Mouse (Mus musculus) CH12.LX (cell line): ENCODE results near the gene Daam1.

Source experiments
- CHD2 ChIP-seq: IDR thresholded peaks from 2 replicates; pipeline ENCODE4 v1.6.1; 2011; ENCODE audit warnings: low read length, improper control_type of control experiment
- CTCF ChIP-seq, 2 experiments: IDR thresholded peaks in 1 of 2; conservative IDR thresholded peaks in 1 of 2; 2 replicates each; pipeline ENCODE4 v1.5.1; 2011 to 2012; ENCODE audit warnings: low read depth in 2 of 2, low read length in 2 of 2, improper control_type of control experiment in 1 of 2, inconsistent platforms in 1 of 2, mild to moderate bottlenecking in 1 of 2, moderate library complexity in 1 of 2
- ETS1 ChIP-seq: conservative IDR thresholded peaks from 2 replicates; pipeline ENCODE4 v1.6.1; 2012; ENCODE audit warnings: low read depth, mild to moderate bottlenecking, inconsistent platforms, low read length, improper control_type of control experiment, moderate library complexity
- JUND ChIP-seq: conservative IDR thresholded peaks from 2 replicates; pipeline ENCODE4 v1.6.1; 2011; ENCODE audit warnings: low read depth, low read length, improper control_type of control experiment
- MAZ ChIP-seq: IDR thresholded peaks from 2 replicates; pipeline ENCODE4 v1.6.1; 2012; ENCODE audit warnings: low read depth, mild to moderate bottlenecking, inconsistent platforms, low read length, improper control_type of control experiment, moderate library complexity
- MXI1 ChIP-seq: IDR thresholded peaks from 2 replicates; pipeline ENCODE4 v1.6.1; 2011; ENCODE audit warnings: mild to moderate bottlenecking, low read depth, low read length, improper control_type of control experiment
- MYC ChIP-seq: IDR thresholded peaks from 2 replicates; pipeline ENCODE4 v1.6.1; 2011; ENCODE audit warnings: low read depth, mild to moderate bottlenecking, improper control_type of control experiment, low read length
- POLR2A ChIP-seq: IDR thresholded peaks from 2 replicates; pipeline ENCODE4 v1.6.1; 2011; ENCODE audit warnings: low read depth, mild to moderate bottlenecking, improper control_type of control experiment, low read length
- POLR2AphosphoS2 ChIP-seq: IDR thresholded peaks from 2 replicates; pipeline ENCODE4 v1.6.1; 2011; ENCODE audit warnings: low read depth, low read length, improper control_type of control experiment
- TCF12 ChIP-seq: IDR thresholded peaks from 2 replicates; pipeline ENCODE4 v1.6.1; 2014; ENCODE audit warnings: low read depth, mild to moderate bottlenecking, inconsistent platforms, low read length, improper control_type of control experiment
- UBTF ChIP-seq: IDR thresholded peaks from 2 replicates; pipeline ENCODE4 v1.6.1; 2012; ENCODE audit warnings: low read depth, mild to moderate bottlenecking, inconsistent platforms, low read length, improper control_type of control experiment, moderate library complexity
- ZC3H11A ChIP-seq: IDR thresholded peaks from 2 replicates; pipeline ENCODE4 v1.6.1; 2012; ENCODE audit warnings: low read depth, mild to moderate bottlenecking, inconsistent platforms, low read length, improper control_type of control experiment

- no peak for TF ChIP-seq ZC3H11A
- no peak for TF ChIP-seq MAZ
- TF ChIP-seq UBTF: no peak
- no peak for TF ChIP-seq CTCF (conservative IDR thresholded peaks at IDR 0.05 in 1 of 2, IDR thresholded peaks at IDR 0.05 in 1 of 2; ENCODE audit: low read depth in 2 of 2, low read length in 2 of 2)
- TF ChIP-seq JUND: no peak
- no peak for TF ChIP-seq POLR2A
- TF ChIP-seq MXI1: no peak
- no peak for TF ChIP-seq TCF12
- TF ChIP-seq POLR2AphosphoS2: no peak
- no peak for TF ChIP-seq CHD2
- TF ChIP-seq MYC: no peak
- TF ChIP-seq ETS1: no peak
Observed at GRCm38 (mm10) chr12:71954180-71954935, 123.5 kb downstream of the Daam1 start.
